Mouse (Mus musculus) embryo, embryonic 11 days (tissue): ENCODE measurements at regions not wholly inside any gene's neighbourhood (a gene's known extent, or its start where the extent isn't known, plus 50 kb on each side); places are given as distances from the start of the nearest gene placed in this dataset.
A peak's percentile ranks its signal among the peaks of the same experiment; 100 is the strongest.

Experiments used
- DNase-seq: peaks from one replicate; pipeline ENCODE4 v3.0.0-alpha.2; 2015

DNA sequence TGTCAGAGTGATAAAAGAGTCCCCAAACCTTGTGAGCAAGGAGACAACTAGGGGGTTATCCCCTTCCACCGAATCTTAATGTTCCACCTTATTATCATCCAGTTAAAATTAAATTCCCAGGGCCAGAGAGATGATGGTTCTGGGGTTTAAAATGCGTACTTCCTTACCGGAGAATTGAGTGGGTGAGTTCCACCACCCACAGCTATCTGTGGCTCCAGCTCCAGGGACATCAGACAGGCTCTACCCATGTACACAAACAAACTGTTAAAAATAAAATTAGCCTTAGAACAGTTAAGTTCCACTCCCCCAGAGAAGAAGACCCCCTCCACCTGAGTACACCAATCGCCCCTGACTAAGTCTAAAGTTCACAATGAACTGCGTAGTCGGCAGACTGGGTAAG is 52.0 kb upstream of the Mgat5 start:
- DNase-seq, result no peak

DNA sequence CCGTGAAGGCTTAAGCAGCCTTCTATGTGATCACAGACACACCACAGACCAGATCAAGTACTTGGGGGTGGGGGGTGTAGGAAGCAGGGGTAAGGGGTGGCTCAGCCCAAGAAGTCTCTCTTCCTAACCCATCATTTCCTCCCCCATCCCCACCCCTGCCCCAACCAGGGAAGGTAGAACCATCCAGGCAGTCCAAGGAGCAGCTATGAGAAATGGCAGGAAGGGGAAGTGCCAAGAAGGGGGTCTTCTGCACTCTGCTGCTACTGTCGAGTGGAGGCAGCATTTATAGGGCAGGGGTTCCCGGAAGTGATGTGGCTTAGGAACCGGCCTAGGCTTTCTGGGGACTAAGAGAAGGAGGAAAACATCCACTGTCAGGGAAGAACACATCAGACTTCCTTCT is 69.3 kb upstream of the Mgat5 start:
- no peak for DNase-seq

DNA sequence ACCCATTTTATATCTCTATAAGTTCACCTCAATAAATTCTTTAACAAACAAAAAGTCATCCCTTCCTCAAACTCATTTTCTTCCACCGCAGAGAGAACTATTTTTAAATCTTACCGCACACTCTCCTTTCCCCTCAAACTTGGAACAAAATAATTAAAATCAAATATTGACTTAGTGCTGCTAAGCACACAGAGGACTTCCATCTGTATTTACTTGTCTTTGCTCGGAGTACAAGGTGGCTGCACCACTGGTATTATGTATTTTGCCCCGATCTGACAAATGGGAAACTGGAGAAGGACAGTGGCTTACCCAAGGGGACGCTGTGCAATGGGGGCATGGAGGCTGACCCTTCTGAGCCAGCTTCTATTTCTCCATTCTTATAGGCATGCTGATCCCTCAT is 72.9 kb upstream of the Mgat5 start:
- no peak for DNase-seq

DNA sequence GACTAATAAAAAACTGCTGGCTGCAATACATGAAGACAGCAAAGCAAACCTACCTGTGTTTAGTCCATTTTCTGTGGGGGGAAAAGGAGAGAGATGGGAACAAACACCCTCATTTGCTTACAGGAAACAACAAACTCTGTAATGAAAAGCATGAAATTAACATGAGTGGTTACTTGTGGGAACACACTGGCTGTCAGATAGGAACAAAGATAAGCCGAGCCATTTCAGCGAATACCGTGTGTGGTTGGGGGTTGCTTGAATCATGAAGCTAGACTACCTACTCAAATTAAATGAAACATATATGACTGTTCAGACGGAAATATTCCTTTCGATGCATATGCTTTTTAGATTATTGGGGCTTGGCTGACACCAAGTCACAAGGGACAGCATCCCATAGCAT is 80.0 kb upstream of the Mgat5 start:
- no peak for DNase-seq

DNA sequence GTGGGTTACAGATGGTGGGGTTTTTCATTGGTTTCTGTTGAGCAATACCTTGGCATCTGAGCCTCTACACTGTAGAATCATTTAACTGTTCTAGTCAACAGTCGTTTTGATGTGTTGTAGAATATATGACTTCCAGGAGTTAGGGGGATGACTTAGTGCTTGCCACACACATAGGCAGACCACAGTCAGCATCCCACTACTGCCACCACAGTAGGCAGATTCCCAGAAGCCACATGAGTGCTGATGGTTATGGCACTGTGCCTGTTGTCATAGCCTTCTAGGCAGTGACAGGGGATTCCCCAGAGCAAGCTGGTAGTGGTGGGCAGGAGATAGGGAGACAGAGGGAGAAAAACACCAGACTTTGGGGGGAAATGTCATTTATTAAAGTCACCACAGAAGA is 86.8 kb upstream of the Mgat5 start:
- DNase-seq, result no peak

DNA sequence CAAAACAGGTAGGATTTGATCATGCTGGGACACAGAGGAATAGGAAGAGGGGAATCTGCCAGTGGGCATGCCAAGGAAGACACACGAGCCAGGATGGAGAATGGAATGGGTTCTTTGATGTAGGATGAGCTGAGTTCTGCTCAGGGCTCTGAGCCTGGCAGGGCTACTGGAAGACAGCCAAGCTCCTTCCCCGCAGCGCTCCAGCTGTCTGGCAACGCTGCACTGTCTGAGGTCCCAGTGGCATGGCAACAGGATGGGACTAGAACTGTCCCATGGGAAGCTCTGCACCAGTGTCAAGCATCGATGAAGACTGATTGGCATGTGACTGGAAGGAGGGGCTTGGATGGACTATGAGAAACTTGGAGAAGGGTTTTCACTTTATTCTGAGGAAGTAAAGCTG is 97.3 kb upstream of the Mgat5 start:
- DNase-seq, result no peak

DNA sequence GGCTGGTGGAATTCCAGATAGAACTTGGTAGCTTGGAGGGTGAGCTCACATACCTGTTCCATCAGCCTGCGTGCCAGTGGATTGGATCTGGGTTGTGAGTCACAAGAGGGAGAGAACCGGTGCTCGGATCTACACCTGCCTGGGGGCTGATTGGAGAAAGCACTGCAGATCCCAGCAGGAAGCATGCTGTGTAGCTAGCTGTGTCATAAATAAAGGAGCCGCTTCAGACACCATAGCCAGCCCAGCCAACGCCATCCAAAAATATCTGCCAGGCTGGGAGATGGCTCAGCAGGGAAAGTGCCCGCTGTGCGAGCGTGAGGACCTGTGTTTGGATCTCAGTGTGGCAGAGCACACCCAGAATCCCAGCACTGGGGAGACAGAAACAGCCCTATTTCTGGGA is 99.0 kb upstream of the Mgat5 start:
- no peak for DNase-seq

DNA sequence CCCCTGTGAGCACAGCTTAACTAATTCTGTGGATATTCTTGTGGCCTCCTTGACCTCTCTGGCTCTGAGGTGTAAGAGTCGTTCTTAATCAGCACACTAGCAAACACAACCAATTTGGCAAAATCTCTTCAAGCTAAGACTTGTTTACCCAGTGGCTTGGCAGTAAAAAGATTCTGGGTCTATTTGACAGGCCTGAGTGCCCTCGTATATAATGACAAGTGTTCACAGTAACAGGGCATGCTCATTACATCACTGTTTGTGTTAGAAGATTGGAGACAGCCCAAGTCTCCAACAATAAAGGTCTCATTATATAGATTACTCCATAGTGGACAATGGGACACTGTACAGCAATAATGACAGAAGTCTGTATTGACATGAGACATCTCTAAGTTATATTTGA is 101.2 kb upstream of the Mgat5 start:
- no peak for DNase-seq

DNA sequence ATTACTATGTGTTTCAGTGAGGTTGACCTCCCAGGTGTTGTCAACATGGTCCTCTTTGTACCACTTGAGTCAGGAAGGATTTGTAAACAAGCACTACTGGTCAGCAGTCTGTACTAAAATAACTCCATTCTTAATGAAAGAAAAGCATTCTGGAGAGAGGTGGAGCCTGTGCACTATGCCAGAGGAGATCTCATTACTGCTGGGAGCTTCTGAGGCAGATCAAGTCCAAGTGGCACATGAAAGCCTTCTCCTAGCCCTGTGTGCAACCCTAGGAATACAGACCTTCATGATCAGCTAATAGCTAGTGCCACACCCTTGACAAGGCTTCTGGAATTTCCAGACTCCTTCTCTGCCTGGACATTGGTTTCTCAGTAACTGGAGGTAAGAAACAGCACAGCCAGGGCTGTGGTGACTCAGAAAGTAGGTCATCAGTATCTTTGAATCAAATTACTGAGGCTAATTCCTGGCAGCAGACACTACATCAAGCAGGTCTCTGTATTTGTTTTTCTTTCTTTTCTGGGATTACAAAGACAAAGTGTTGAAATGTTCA is 105.9 kb upstream of the Mgat5 start:
- no peak for DNase-seq

DNA sequence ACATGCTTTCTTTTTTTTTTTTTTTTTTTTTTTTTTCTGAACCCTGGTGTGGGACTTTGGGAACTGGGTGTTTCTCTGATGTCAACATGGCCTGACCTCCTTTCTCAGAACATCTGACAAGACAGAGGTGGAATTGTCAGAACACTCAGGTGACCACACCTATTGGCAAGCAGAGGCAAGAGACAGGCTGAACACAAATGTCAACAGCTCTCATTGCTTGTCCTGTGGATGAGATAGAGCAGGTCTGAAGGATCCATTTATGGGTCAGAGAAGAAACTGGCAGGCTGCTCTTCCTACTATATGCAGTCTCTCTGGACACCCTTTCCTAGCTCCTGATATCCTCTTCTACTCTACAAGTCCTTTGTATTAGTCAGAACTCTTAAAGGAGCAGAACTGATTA is 117.2 kb upstream of the Mgat5 start:
- DNase-seq, result no peak

DNA sequence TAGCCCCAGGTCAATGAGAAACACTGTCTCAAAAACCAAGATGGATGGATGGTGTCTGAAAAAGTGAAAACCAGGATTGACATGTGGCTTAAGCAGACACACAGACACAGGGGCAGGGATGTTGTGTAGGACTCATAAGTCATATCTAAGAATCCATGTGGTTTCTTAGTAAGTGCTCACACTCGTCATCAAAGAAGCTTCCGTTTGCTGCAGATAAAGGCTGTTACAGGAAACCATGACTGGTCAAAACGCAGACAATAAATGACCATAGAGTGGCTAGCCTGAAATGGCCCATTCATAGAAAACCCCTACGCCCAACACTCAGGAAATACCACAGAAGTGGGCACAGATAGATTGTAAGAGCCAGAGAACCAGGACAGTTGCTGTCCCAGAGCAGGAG is 118.8 kb upstream of the Mgat5 start:
- DNase-seq, result no peak

DNA sequence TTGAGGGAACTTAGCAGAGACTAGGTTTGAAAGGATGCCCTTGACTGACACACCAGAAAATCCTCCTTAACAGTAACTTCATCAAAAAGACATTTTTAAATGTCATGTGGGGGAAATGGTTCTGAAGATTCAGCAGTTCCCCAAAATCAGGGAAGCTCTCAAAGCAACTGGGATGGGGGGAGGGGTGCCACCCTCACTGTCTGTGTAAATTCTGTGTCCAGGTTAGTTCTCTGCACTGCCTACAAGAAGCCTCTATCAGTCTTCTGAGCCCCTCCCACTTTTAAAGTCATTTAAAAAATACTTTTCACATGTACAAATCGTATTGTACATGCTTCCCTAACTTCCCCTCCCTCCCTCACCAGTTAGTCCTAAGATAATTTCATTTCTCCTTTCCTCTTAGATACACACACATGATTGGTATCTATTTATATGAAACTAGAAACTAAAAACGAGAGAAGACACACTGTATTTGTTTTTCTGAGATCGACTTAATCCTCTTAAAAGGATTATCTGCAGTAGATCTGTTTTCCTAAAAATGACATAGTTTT is 121.0 kb upstream of the Mgat5 start:
- DNase-seq, result no peak

DNA sequence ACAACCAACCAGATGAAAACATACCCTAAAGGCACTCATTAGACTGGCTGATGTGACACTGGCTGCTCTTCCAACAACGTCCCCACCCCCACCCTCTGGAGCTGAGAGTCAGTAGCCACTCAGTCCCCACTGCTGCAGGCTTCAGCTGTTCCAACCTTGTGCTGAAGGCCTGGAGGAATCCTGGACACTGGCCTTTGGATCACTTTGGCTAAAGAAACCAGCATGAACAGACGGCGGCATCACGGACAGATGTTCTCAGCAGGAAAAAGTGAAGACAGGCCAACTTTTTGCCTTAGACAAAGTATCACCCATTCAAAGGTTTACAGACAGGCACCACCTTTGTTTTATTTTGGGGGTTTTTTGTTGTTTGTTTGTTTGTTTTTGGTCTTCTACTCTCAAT is 125.8 kb upstream of the Mgat5 start:
- DNase-seq, result no peak

DNA sequence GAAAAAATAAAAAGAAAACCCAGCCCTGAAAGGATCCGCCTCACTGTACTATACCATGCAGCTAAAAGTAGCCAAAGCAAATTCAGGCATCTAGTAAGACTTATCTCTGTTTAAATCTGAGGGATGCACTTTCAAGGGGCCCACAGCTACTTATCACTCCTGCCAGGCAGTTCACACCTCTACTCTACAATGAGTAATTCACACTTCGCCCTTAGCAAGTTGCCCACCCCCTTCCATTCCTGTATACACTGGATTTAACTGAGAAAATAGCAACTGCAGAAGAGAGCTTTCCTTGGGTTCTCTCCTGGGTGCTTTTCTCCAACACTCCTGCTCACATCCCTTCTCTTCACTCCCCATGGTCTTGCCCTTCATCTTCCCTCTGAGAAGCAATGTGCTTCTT is 142.4 kb upstream of the Mgat5 start:
- no peak for DNase-seq

DNA sequence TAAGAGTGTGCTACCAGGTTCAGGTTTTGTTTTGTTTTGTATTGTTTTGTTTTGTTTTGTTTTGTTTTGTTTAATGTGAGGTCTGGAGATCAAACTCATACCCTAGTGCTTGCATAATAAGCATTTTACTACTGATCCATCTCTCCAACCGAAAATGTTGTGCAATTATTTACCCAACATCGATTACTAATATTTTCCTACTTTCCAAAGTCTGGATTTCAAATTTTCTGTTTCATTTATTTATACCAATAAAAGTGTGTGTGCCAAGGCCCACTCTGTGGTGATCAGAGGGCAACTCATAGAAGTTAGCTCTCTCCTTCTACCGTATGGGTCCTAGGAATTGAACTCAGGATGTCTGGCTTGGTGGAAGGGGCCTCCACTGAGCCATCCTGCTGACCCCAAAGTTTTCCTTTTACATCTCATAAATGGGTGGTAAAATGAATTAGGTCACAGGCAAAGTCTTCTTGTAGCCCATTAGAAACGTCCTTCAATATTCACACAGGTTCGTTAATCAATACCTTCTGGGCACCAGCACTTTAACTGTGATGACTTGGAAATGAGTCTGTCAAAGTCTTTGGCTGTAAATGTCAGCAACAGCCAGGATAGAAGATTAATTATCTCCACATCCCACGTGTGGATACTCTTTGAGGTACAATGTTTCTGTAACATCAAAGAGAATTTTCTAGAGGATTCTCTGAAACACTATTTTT is 158.9 kb upstream of the Mgat5 start:
- no peak for DNase-seq

DNA sequence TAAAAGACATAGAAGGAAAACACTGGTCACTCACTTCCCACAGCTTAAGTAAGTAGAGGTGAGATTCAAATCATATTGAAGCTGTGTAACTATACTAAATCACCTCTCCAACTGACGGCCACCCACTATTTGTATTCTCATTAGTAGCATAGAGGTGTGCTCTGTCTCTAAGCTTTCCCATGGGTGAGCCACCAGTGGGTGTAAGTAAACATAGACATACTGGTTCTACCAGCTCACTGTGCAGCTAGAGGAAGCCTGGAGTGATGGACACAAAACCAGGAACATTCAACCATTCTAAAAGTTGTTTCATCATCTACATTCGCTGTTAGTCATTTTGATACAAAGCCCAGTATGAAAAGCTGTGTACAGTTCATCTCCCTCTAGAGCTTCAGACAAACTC is 170.1 kb upstream of the Mgat5 start:
- no peak for DNase-seq

DNA sequence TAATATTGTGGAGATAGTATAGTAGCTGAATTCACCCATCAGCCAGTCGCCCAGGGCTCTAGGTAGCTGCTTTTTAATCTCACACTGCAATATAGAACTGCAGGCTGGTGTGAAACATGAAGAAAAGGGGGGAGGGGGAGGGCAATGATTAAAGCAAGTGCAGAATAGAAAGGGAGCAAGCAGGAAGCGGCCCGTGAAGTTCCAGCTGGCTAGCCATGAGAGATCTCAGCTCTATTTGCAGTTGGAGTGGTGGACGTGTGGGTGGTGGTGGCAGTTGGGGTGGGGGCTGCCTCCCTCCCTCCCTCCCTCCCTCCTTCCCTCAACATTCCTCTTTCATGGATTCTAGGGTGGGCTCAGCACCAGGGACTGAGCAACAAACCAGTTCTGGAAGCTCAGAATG is 173.3 kb upstream of the Mgat5 start:
- peak; percentile 31 for DNase-seq

DNA sequence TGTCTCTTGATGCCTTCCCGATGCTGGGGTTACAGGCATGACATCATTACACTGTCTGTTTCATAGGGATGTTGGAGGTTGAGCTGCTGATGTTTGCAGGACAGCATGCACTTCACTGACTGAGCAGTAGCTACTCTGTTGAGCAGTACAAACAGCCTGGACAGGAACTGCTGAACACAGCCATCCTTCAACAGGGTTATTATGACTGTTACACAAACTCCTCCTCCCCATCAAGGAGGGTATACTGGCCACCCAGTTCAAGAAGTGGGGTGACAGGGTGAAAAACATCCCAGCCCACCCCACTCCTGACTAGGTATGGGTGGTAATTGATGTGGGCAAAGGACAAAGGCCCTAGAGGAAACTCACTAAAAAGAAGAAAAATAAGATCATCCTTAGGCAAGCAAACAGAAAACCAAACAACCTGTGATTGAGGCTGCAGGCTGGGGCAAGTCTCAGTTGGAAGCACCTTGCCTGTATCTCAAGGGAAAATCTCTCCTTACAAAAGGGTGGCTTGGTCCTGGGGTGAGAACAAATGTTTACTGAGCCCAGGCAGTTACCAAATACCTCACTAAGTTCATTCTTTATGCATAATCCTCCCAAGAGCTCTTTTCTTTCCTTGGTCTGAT is 175.8 kb upstream of the Mgat5 start:
- no peak for DNase-seq

DNA sequence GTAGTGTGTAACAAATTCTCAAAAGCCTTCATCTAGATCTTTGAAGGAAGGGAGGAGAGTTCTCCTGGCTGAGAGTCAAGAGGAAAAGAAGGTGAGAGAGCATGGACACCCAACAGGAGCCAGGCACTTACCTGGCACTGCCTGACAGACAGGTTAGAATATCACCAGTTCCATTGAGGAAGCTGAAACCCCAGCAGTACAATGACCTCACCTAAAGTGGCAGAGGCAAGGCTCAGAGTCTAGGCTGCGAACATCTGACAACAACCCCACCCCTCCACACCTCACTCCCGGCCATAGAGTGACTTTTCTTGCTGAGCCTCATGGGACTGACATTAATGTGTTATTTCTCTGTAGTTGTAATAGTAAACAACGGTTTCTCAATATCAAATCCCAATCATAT is 181.7 kb upstream of the Mgat5 start:
- DNase-seq, result no peak

DNA sequence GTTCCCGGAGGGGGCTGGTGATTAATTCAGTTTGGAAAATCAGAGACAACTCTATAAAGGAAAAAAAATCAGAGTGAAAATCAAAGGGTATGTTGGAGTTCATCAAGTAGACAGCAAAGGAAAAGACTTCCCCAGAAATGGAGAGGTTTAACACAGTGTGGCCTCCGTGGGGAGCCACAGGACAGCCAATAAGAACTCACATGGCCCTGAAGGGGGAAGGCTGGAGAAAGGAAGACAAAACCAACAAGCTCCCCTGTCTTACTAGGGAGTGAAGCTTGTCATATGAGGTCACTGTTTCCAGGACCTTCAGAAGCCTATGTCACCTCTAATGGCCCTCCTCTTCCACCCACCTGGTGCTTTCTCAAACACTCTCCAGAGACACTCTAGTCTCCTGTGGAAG is 187.1 kb upstream of the Nckap5 start:
- DNase-seq, result no peak

DNA sequence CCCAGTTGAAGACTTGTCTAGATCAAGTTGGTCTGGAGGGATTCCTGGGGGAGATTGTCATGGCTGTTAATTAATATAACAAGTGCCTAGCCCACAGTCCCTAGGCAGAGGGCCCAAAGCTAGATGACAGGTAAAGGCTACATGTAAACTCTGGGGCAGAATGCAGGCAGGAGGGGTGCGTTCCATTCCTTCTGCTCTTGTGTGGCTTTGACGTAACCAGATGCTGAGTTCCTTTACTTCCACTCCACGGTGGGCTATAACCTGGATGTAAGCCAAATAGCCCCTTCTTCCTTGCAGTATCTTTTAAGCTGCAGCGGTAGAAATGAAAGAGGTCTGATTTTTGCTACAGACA is 185.3 kb upstream of the Nckap5 start:
- DNase-seq, result peak; percentile 24

DNA sequence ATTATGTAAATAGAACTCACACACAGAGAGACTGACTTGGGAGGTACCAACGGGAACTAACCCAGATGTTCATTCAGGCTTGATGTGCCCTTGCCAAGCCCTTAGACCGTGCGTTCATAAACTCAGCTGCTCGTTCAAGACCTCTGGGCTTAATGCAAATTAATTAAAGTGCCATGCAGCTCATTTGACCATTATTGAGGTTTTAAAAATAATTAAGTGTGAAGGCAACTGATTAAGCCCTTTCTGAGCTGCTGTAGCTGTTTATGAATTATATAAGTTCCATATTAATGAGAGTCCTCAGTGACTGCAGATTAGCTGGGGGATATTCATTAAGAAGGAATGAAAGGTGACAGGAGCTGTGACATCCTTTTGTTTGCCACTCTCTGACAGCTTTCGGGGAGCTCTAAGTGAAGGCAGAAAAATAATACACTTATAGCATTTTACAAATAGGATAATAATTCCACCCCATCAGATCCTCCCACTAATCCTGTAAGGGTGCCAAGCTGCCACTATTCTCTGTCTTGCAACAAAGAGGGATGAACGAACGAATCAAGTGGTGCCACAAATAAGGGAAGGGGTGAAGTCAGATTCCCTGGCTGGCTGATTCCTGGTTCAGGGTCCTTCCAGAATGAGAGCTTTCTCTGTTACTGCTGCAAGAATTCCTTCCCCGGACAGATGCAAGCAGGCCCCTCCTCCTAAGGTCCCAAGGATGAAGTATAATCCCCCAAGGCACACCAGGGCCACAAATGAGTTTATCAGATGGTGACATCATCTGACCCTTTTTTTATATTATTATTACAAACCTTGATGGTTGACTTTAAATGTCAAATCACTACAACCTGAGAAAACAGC is 184.7 kb upstream of the Nckap5 start:
- no peak for DNase-seq

DNA sequence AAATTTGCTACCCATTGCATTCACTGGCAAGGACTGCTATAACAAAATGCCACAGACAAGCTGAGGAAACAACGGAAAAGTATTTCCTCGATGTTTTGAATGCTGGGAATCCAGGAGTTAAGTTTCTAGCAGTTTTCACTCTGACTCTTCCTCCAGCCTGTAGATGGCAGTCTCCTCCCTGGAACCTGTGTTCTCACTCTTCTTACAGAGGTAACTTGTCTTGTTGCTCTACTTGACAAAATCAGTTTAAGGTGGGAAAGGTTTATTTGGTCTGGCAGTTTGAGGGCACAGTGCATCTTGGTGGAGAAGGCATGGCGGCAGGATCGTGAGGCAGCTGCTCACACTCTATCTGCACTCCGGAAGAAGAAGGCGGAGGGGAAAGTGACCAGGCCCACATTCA is 181.3 kb upstream of the Nckap5 start:
- DNase-seq, result peak; percentile 47

DNA sequence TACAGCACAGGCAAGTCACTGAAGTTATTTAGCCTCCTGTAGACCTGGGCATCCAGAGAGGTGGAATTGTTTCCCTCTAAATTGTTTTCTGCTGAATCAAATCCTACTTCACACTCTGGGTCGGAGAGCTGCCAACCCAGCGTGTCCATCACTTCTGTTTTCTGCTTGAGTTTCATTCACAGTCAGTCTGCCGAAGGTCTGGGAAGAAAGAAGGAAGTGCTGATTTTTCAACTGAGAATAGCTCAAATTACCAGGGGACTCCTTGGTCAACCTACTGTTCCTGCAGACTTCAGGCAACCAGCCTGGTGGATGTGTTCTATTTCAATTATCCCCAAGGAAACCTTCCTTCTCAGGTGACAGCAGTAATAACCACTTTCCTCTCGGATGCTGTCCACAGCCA is 179.1 kb upstream of the Nckap5 start:
- no peak for DNase-seq
